Mouse (Mus musculus) limb, embryonic 14.5 days (tissue): ENCODE measurements around the gene 1700017N19Rik. TPM values are rescaled to one million over a fixed set of nuclear protein-coding genes. Genes with fewer than 3 reads are reported as not detected.

Experiments used
- ATAC-seq: fragments of 200-750 bp; cut with Nextera tagmentation; 2 replicates; pipeline ENCODE4 v1.8.0; 2017; ENCODE audit warnings: low read depth, moderate number of reproducible peaks, moderate TSS enrichment; ENCODE audit not compliant: low FRiP score
- DNase-seq: peaks from one replicate; pipeline ENCODE4 v3.0.0-alpha.2; 2015; ENCODE audit warnings: low spot score
- H3K27ac ChIP-seq: fragments of 300-500 bp; sonication (generic); replicated peaks from 2 replicates; pipeline ENCODE4 v1.5.1; 2014; ENCODE audit warnings: low read depth, mild to moderate bottlenecking, low read length, moderate library complexity, mixed read lengths
- H3K27me3 ChIP-seq: fragments of 300-500 bp; sonication (generic); 2 replicates; pipeline ENCODE4 v1.6.1; 2014; ENCODE audit warnings: low read length, mixed read lengths; ENCODE audit not compliant: control insufficient read depth, insufficient read depth
- H3K36me3 ChIP-seq: fragments of 300-500 bp; sonication (generic); 2 replicates; pipeline ENCODE4 v1.6.1; 2014; ENCODE audit warnings: mild to moderate bottlenecking, low read length, moderate library complexity, mixed read lengths; ENCODE audit not compliant: control insufficient read depth, insufficient read depth
- H3K4me1 ChIP-seq: fragments of 300-500 bp; sonication (generic); 2 replicates; pipeline ENCODE4 v1.6.1; 2014; ENCODE audit warnings: antibody characterized with exemption, low read length, mixed read lengths; ENCODE audit not compliant: control insufficient read depth, insufficient read depth
- H3K4me2 ChIP-seq: fragments of 300-500 bp; sonication (generic); replicated peaks from 2 replicates; pipeline ENCODE4 v1.6.1; 2014; ENCODE audit warnings: low read depth, mild to moderate bottlenecking, low read length, moderate library complexity; ENCODE audit not compliant: severe bottlenecking
- H3K4me3 ChIP-seq: fragments of 300-500 bp; sonication (generic); replicated peaks from 2 replicates; pipeline ENCODE4 v1.5.1; 2014; ENCODE audit warnings: low read length
- H3K9ac ChIP-seq: fragments of 300-500 bp; sonication (generic); 2 replicates; pipeline ENCODE4 v1.6.1; 2014; ENCODE audit warnings: mild to moderate bottlenecking, low read depth, low read length, moderate library complexity; ENCODE audit not compliant: severe bottlenecking
- H3K9me3 ChIP-seq: fragments of 300-500 bp; sonication (generic); 2 replicates; pipeline ENCODE4 v1.6.1; 2016; ENCODE audit warnings: low read length; ENCODE audit not compliant: control insufficient read depth
- POLR2A ChIP-seq: fragments of 200-500 bp; IDR thresholded peaks from 2 replicates; pipeline ENCODE4 v1.8.0; 2012; ENCODE audit warnings: inconsistent platforms, mild to moderate bottlenecking, moderate library complexity, borderline replicate concordance; ENCODE audit not compliant: insufficient read depth, insufficient read length; ENCODE audit errors: extremely low read depth
- WGBS: fragments of 180-500 bp; shearing (Covaris S2); extraction: QIAGEN DNeasy Blood & Tissue Kit; methylation state at CpG from one replicate; pipeline ENCODE4 v1.1.7; 2014; 5-methylcytosine and 5-hydroxymethylcytosine counted together
- polyA plus RNA-seq, 2 experiments: library from polyadenylated mRNA; depleted of rRNA in 1 of 2; stranded (reverse) in 1 of 2; unstranded in 1 of 2; fragments of >200 nt; fragmentation: Nextera tagmentation in 1 of 2; extraction: Ambion mirVana in 1 of 2; gene quantifications; 2 replicates each; pipeline versions ENCODE4 v1.2.1 to v1.2.3; 2012 to 2014

The 1700017N19Rik gene
- polyA plus RNA-seq, 2 experiments: not detected

- Histone ChIP-seq H3K4me1 (no peaks in the 10 kb centered on the region), H3K4me2 (no peak overlapping the region), H3K9me3 (no peaks in the 10 kb centered on the region), H3K9ac (no peak overlapping the region), H3K27ac (no peak overlapping the region), H3K27me3 (no peaks in the 10 kb centered on the region), H3K36me3 (no peaks in the 10 kb centered on the region), H3K4me3 (no peak overlapping the region)
- 87% methylated on average over 2 of the region's 2 CpGs for WGBS
- no peak for TF ChIP-seq POLR2A
- DNase-seq (no peak), ATAC-seq (no peak)
Observed at GRCm38 (mm10) chr10:100661970-100662590, 71.8 kb downstream of the 1700017N19Rik start.

Other genes with a start within 250 kb of the 1700017N19Rik start
- not detected in 2 replicates for gene Gm4302, start 249.6 kb upstream of the 1700017N19Rik start, polyA plus RNA-seq (2012; rRNA removed)
- not detected in 2 replicates for gene Gm4302, start 249.6 kb upstream of the 1700017N19Rik start, polyA plus RNA-seq (2014; fragmentation: Nextera tagmentation; extraction: Ambion mirVana)
- gene Gm4303, start 244.5 kb upstream of the 1700017N19Rik start, polyA plus RNA-seq (2012; rRNA removed): not detected in 2 replicates
- not detected in 2 replicates for gene Gm4303, start 244.5 kb upstream of the 1700017N19Rik start, polyA plus RNA-seq (2014; fragmentation: Nextera tagmentation; extraction: Ambion mirVana)
- not detected in 2 replicates for gene Gm4305, start 239.4 kb upstream of the 1700017N19Rik start, polyA plus RNA-seq (2012; rRNA removed)
- not detected in 2 replicates for gene Gm4305, start 239.4 kb upstream of the 1700017N19Rik start, polyA plus RNA-seq (2014; fragmentation: Nextera tagmentation; extraction: Ambion mirVana)
- gene Gm4307, start 229.1 kb upstream of the 1700017N19Rik start, polyA plus RNA-seq (2012; rRNA removed): not detected in 2 replicates
- not detected in 2 replicates for gene Gm4307, start 229.1 kb upstream of the 1700017N19Rik start, polyA plus RNA-seq (2014; fragmentation: Nextera tagmentation; extraction: Ambion mirVana)
- not detected in 2 replicates for gene Gm4312, start 207.9 kb upstream of the 1700017N19Rik start, polyA plus RNA-seq (2012; rRNA removed)
- not detected in 2 replicates for gene Gm4312, start 207.9 kb upstream of the 1700017N19Rik start, polyA plus RNA-seq (2014; fragmentation: Nextera tagmentation; extraction: Ambion mirVana)
- gene Tmtc3, start 103.1 kb upstream of the 1700017N19Rik start, polyA plus RNA-seq (2012; rRNA removed): 16.2 and 19.0 TPM in 2 replicates
- 23.5 TPM in 2 replicates for gene Tmtc3, start 103.1 kb upstream of the 1700017N19Rik start, polyA plus RNA-seq (2014; fragmentation: Nextera tagmentation; extraction: Ambion mirVana)
- 3.0 and 4.6 TPM in 2 replicates for gene Cep290, start 102.9 kb upstream of the 1700017N19Rik start, polyA plus RNA-seq (2012; rRNA removed)
- 4.0 and 6.1 TPM in 2 replicates for gene Cep290, start 102.9 kb upstream of the 1700017N19Rik start, polyA plus RNA-seq (2014; fragmentation: Nextera tagmentation; extraction: Ambion mirVana)
- gene 4930430F08Rik, start 61 bp upstream of the 1700017N19Rik start, polyA plus RNA-seq (2012; rRNA removed): 8.9 and 15.3 TPM in 2 replicates
- 9.8 and 11.3 TPM in 2 replicates for gene 4930430F08Rik, start 61 bp upstream of the 1700017N19Rik start, polyA plus RNA-seq (2014; fragmentation: Nextera tagmentation; extraction: Ambion mirVana)